Mouse (Mus musculus) heart, postnatal 0 days (tissue): Measurements from ENCODE around the gene Bnipl. TPM values are rescaled to one million over a fixed set of nuclear protein-coding genes. Genes with fewer than 3 reads are reported as not detected.
A peak's percentile ranks its signal among the peaks of the same experiment; 100 is the strongest.

ENCODE experiments used
- ATAC-seq: fragments of 200-750 bp; cut with Nextera tagmentation; 2 replicates; pipeline ENCODE4 v1.8.0; 2017; ENCODE audit warnings: low read depth, moderate number of reproducible peaks, moderate library complexity; ENCODE audit not compliant: insufficient read depth
- DNase-seq: peaks from one replicate; pipeline ENCODE4 v3.0.0-alpha.2; 2016; ENCODE audit warnings: low spot score
- H3K27ac ChIP-seq: fragments of 300-500 bp; sonication (generic); 2 replicates; pipeline ENCODE4 v1.5.1; 2014; ENCODE audit warnings: low read depth, mild to moderate bottlenecking
- H3K27me3 ChIP-seq: fragments of 300-500 bp; sonication (generic); 2 replicates; pipeline ENCODE4 v1.6.1; 2014; ENCODE audit warnings: low read length, mixed read lengths; ENCODE audit not compliant: control insufficient read depth, insufficient read depth
- H3K36me3 ChIP-seq: fragments of 300-500 bp; sonication (generic); replicated peaks from 2 replicates; pipeline ENCODE4 v1.6.1; 2014; ENCODE audit warnings: low read length, mixed read lengths; ENCODE audit not compliant: control insufficient read depth, insufficient read depth
- H3K4me1 ChIP-seq: fragments of 300-500 bp; sonication (generic); 2 replicates; pipeline ENCODE4 v1.6.1; 2014; ENCODE audit warnings: antibody characterized with exemption; ENCODE audit not compliant: control insufficient read depth, insufficient read depth
- H3K4me2 ChIP-seq: fragments of 300-500 bp; sonication (generic); 2 replicates; pipeline ENCODE4 v1.6.1; 2014; ENCODE audit warnings: low read depth, mild to moderate bottlenecking, low read length, moderate library complexity
- H3K4me3 ChIP-seq: fragments of 300-500 bp; sonication (generic); 2 replicates; pipeline ENCODE4 v1.5.1; 2014; ENCODE audit warnings: low read depth, low read length
- H3K9ac ChIP-seq: fragments of 300-500 bp; sonication (generic); replicated peaks from 2 replicates; pipeline ENCODE4 v1.6.1; 2014; ENCODE audit warnings: low read depth, low read length, mixed read lengths
- H3K9me3 ChIP-seq: fragments of 300-500 bp; sonication (generic); replicated peaks from 2 replicates; pipeline ENCODE4 v1.6.1; 2016; ENCODE audit warnings: low read length; ENCODE audit not compliant: control insufficient read depth
- CTCF ChIP-seq: IDR thresholded peaks from 2 replicates; pipeline ENCODE4 v1.5.1; 2016; ENCODE audit warnings: antibody characterized with exemption, control low read depth, low read depth
- EP300 ChIP-seq: IDR thresholded peaks from 2 replicates; pipeline ENCODE4 v1.6.1; 2016; ENCODE audit warnings: antibody characterized with exemption, low read depth
- WGBS: fragments of 180-500 bp; shearing (Covaris S2); extraction: QIAGEN DNeasy Blood & Tissue Kit; methylation state at CpG from one replicate; pipeline ENCODE4 v1.1.7; 2014; 5-methylcytosine and 5-hydroxymethylcytosine counted together
- polyA plus RNA-seq: library from polyadenylated mRNA; unstranded; fragments of >200 nt; fragmentation: Nextera tagmentation; extraction: Ambion mirVana; gene quantifications from 2 replicates; pipeline ENCODE4 v1.2.1, GENCODE M21; 2015
- total RNA-seq: library from RNA; depleted of rRNA; stranded (reverse); fragments of >200 nt; gene quantifications from 2 replicates; pipeline ENCODE4 v1.2.3, GENCODE M21; 2014; ENCODE audit warnings: low replicate concordance

Gene Bnipl
- total and polyA plus RNA-seq, 2 experiments from 2014 or later, result 3.9 TPM; not detected in 1

DNA sequence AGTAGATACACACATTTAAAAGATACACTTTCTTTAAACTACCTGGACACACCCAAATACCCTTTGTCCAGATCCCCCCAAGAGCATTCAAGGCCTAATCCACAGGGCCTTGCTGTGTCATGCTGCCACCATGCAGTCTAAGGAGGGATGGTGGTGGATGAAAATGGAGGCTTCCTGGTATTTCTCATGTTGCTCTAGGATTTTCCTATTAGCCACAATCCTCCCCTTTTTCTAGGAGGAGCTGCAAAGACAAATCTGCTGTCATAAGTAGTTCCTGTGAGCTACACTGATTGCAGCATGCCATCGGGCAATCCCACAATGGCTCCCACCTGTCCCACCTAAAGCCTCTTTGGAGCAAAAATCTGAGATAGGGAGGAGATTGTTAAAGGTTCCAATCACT is 23.8 kb downstream of the Bnipl start:
- TF ChIP-seq CTCF, result no peak
- TF ChIP-seq EP300, result no peak

DNA sequence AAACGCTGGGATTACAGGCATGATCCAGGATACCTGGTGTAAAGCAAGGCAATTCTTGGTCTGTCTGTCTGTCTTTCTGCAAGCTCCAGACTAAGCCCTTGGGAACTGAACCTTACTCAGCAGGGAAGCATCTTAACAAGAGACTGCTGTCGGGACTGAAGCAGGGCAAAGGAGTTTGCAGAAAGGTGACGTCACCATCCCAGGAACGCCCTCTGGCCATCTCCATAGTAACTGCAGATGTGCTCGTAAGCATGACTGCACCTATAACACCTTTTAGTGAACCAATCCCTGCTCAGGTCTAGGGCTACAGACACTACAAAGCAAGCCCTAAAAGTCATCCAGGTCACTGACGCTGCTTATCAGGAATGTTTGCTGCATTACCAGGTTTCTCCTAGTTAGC is 26.7 kb downstream of the Bnipl start:
- H3K9ac ChIP-seq, result no peak overlapping the region
- ATAC-seq (no peak), DNase-seq (no peak)
- H3K4me1 ChIP-seq, result peaks cover 11% of the 10 kb centered on the region
- H3K4me3 ChIP-seq, result no peak overlapping the region
- no peaks in the 10 kb centered on the region for H3K27me3 ChIP-seq
- H3K27ac ChIP-seq, result no peak overlapping the region
- no peaks in the 10 kb centered on the region for H3K9me3 ChIP-seq
- 0 out of 2 replicates have a peak, but pooled peaks cover 5% of the 10 kb centered on the region for H3K36me3 ChIP-seq
- H3K4me2 ChIP-seq, result no peak overlapping the region
- TF ChIP-seq CTCF, result no peak
- no peak for TF ChIP-seq EP300
- 28% methylated on average over 6 of the region's 6 CpGs for WGBS

More for the DNA sequence above, 23.8 kb downstream of the Bnipl start:
- no peaks in the 10 kb centered on the region for H3K9me3 ChIP-seq
- no peak overlapping the region for H3K9ac ChIP-seq
- DNase-seq, result no peak
- H3K27me3 ChIP-seq, result no peaks in the 10 kb centered on the region
- 38% methylated on average over 1 of the region's 1 CpGs for WGBS
- peak overlapping the region; percentile 89 for H3K4me3 ChIP-seq
- H3K36me3 ChIP-seq, result peaks cover 7% of the 10 kb centered on the region
- H3K4me1 ChIP-seq, result peaks cover 30% of the 10 kb centered on the region
- no peak for ATAC-seq
- peak overlapping the region; percentile 81; the same call in 1 of the 2 replicates for H3K4me2 ChIP-seq
- no peak overlapping the region for H3K27ac ChIP-seq

- H3K4me3 ChIP-seq, result no peak overlapping the region
- no peak overlapping the region for H3K9ac ChIP-seq
- H3K36me3 ChIP-seq, result 0 out of 2 replicates have a peak, but pooled peaks cover 8% of the 10 kb centered on the region
- peak overlapping the region; percentile 47; the same call in 1 of the 2 replicates for H3K27ac ChIP-seq
- no peak for TF ChIP-seq CTCF
- TF ChIP-seq EP300, result no peak
- H3K4me1 ChIP-seq, result peaks cover 14% of the 10 kb centered on the region; the same call in 1 of the 2 replicates
- DNase-seq, result no peak
- 93% methylated on average over 2 of the region's 2 CpGs for WGBS
- H3K4me2 ChIP-seq, result no peak overlapping the region
- no peak for ATAC-seq
- H3K27me3 ChIP-seq, result no peaks in the 10 kb centered on the region
- H3K9me3 ChIP-seq, result no peaks in the 10 kb centered on the region
Measured at GRCm38 (mm10) chr3:95223041-95223440, 28.0 kb downstream of the Bnipl start.

GRCm38 (mm10) chr3:95218466-95219137 is 32.4 kb downstream of the Bnipl start:
- TF ChIP-seq CTCF (no peak), EP300 (no peak)
- Histone ChIP-seq H3K27me3 (no peaks in the 10 kb centered on the region), H3K4me3 (peak overlapping the region; percentile 84; the same call in 1 of the 2 replicates), H3K9me3 (no peaks in the 10 kb centered on the region), H3K4me2 (peak overlapping the region; percentile 63), H3K9ac (no peak overlapping the region), H3K27ac (peak overlapping the region; percentile 98; the same call in 1 of the 2 replicates), H3K36me3 (peaks cover 30% of the 10 kb centered on the region), H3K4me1 (peaks cover 11% of the 10 kb centered on the region; the same call in 1 of the 2 replicates)
- WGBS, result 82% methylated on average over 6 of the region's 6 CpGs
- no peak for ATAC-seq
- DNase-seq, result no peak

- Histone ChIP-seq H3K4me3 (peak within 1 kb of the TSS; percentile 84), H3K4me2 (peak within 1 kb of the TSS; percentile 63), H3K4me1 (peaks cover 11% of the 10 kb centered on the region; the same call in 1 of the 2 replicates), H3K36me3 (peaks cover 34% of the 10 kb centered on the region), H3K9ac (peak within 1 kb of the TSS; percentile 87), H3K27me3 (no peaks in the 10 kb centered on the region), H3K9me3 (no peaks in the 10 kb centered on the region), H3K27ac (peak within 1 kb of the TSS; percentile 98)
- ATAC-seq, result peak; percentile 91
- WGBS, result under 1% methylated on average over 55 of the region's 56 CpGs
- TF ChIP-seq EP300 (peak; percentile 44; the same call in 1 of the 2 replicates), CTCF (peak; percentile 83)
- peak; percentile 94 for DNase-seq
Measured at GRCm38 (mm10) chr3:95217255-95218134, 33.5 kb downstream of the Bnipl start, which contains the start of gene Gabpb2. Gabpb2 (minus strand) TSS chr3:95217916.
